Mouse (Mus musculus) stomach, embryonic 14.5 days (tissue): ENCODE measurements around the gene Clmn. TPM values are rescaled to one million over a fixed set of nuclear protein-coding genes. Genes with fewer than 3 reads are reported as not detected.

Source experiments
- ATAC-seq: fragments of 200-750 bp; cut with Nextera tagmentation; 2 replicates; pipeline ENCODE4 v1.8.0; 2017; ENCODE audit warnings: low read depth, moderate TSS enrichment; ENCODE audit not compliant: insufficient number of reproducible peaks, insufficient read depth, low FRiP score
- H3K27ac ChIP-seq: fragments of 300-500 bp; sonication (generic); 2 replicates; pipeline ENCODE4 v1.5.1; 2014; ENCODE audit warnings: mild to moderate bottlenecking, low read length, moderate library complexity, mixed read lengths
- H3K27me3 ChIP-seq: fragments of 300-500 bp; sonication (generic); 2 replicates; pipeline ENCODE4 v1.6.1; 2014; ENCODE audit warnings: low read length, control low read depth, mixed read lengths; ENCODE audit not compliant: control insufficient read depth, insufficient read depth
- H3K36me3 ChIP-seq: fragments of 300-500 bp; sonication (generic); 2 replicates; pipeline ENCODE4 v1.6.1; 2014; ENCODE audit warnings: mild to moderate bottlenecking, control low read depth, low read length, moderate library complexity, mixed read lengths; ENCODE audit not compliant: control insufficient read depth, insufficient read depth
- H3K4me1 ChIP-seq: fragments of 300-500 bp; sonication (generic); 2 replicates; pipeline ENCODE4 v1.6.1; 2014; ENCODE audit warnings: low read length, control low read depth, mixed read lengths; ENCODE audit not compliant: control insufficient read depth, insufficient read depth
- H3K4me2 ChIP-seq: fragments of 300-500 bp; sonication (generic); replicated peaks from 2 replicates; pipeline ENCODE4 v1.6.1; 2014; ENCODE audit warnings: low read depth, low read length, control low read depth
- H3K4me3 ChIP-seq: fragments of 300-500 bp; sonication (generic); 2 replicates; pipeline ENCODE4 v1.5.1; 2014; ENCODE audit warnings: low read depth, low read length, control low read depth
- H3K9ac ChIP-seq: fragments of 300-500 bp; sonication (generic); replicated peaks from 2 replicates; pipeline ENCODE4 v1.6.1; 2014; ENCODE audit warnings: low read depth, mild to moderate bottlenecking, control low read depth, low read length, moderate library complexity, mixed read lengths
- H3K9me3 ChIP-seq: fragments of 300-500 bp; sonication (generic); 2 replicates; pipeline ENCODE4 v1.6.1; 2016; ENCODE audit warnings: low read depth, low read length, control low read depth; ENCODE audit not compliant: control insufficient read depth
- WGBS: fragments of 180-500 bp; shearing (Covaris S2); extraction: QIAGEN DNeasy Blood & Tissue Kit; methylation state at CpG from one replicate; pipeline ENCODE4 v1.1.7; 2014; 5-methylcytosine and 5-hydroxymethylcytosine counted together
- polyA plus RNA-seq: library from polyadenylated mRNA; unstranded; fragments of >200 nt; fragmentation: Nextera tagmentation; extraction: Ambion mirVana; gene quantifications from 2 replicates; pipeline ENCODE4 v1.2.1, GENCODE M21; 2014

Gene Clmn
- polyA plus RNA-seq, 1 experiment from 2014 or later: 3.1 TPM

GRCm38 (mm10) chr12:104715453-104715852 is 149.4 kb downstream of the Clmn start:
- no peaks in the 10 kb centered on the region for H3K9me3 ChIP-seq
- H3K4me3 ChIP-seq: no peak overlapping the region
- no peak for ATAC-seq
- 91% methylated on average over 5 of the region's 5 CpGs for WGBS
- H3K9ac ChIP-seq: no peak overlapping the region
- 0 out of 2 replicates have a peak, but pooled peaks cover 3% of the 10 kb centered on the region for H3K4me1 ChIP-seq
- no peak overlapping the region for H3K27ac ChIP-seq
- H3K36me3 ChIP-seq: peaks cover 42% of the 10 kb centered on the region
- H3K4me2 ChIP-seq: no peak overlapping the region
- no peaks in the 10 kb centered on the region for H3K27me3 ChIP-seq

Other genes starting within 250 kb of the Clmn start
- gene Dicer1, start 113.1 kb downstream of the Clmn start, polyA plus RNA-seq: 31.7 and 33.0 TPM in 2 replicates
- gene Syne3, start 144.7 kb upstream of the Clmn start, polyA plus RNA-seq: 0.22 and 0.59 TPM in 2 replicates
- gene Glrx5, start 167.6 kb upstream of the Clmn start, polyA plus RNA-seq: 144 and 160 TPM in 2 replicates